Mouse (Mus musculus) midbrain, embryonic 13.5 days (tissue): Measurements from ENCODE around the gene Arl5c. TPM values are rescaled to one million over a fixed set of nuclear protein-coding genes. Genes with fewer than 3 reads are reported as not detected.
"Not testable (repeated sequence)": the region's sequence is repeated elsewhere in the genome, so short reads cannot be mapped to it uniquely, and the experiment has no call there.

ENCODE experiments used
- ATAC-seq: fragments of 200-750 bp; cut with Nextera tagmentation; 2 replicates; pipeline ENCODE4 v1.8.0; 2017; ENCODE audit warnings: mild to moderate bottlenecking, moderate TSS enrichment, moderate library complexity
- H3K27ac ChIP-seq: fragments of 300-500 bp; sonication (generic); 2 replicates; pipeline ENCODE4 v1.5.1; 2015; ENCODE audit warnings: inconsistent platforms, mild to moderate bottlenecking, moderate library complexity
- H3K27me3 ChIP-seq: fragments of 300-500 bp; sonication (generic); 2 replicates; pipeline ENCODE4 v1.6.1; 2015; ENCODE audit warnings: mild to moderate bottlenecking, inconsistent platforms
- H3K36me3 ChIP-seq: fragments of 300-500 bp; sonication (generic); 2 replicates; pipeline ENCODE4 v1.6.1; 2015; ENCODE audit warnings: mild to moderate bottlenecking, inconsistent platforms
- H3K4me1 ChIP-seq: fragments of 300-500 bp; sonication (generic); replicated peaks from 2 replicates; pipeline ENCODE4 v1.6.1; 2015; ENCODE audit warnings: inconsistent platforms
- H3K4me2 ChIP-seq: fragments of 300-500 bp; sonication (generic); replicated peaks from 2 replicates; pipeline ENCODE4 v1.6.1; 2015; ENCODE audit warnings: moderate library complexity, mild to moderate bottlenecking, inconsistent platforms
- H3K4me3 ChIP-seq: fragments of 300-500 bp; sonication (generic); replicated peaks from 2 replicates; pipeline ENCODE4 v1.5.1; 2015; ENCODE audit warnings: mild to moderate bottlenecking, inconsistent platforms
- H3K9ac ChIP-seq: fragments of 300-500 bp; sonication (generic); replicated peaks from 2 replicates; pipeline ENCODE4 v1.6.1; 2015; ENCODE audit warnings: mild to moderate bottlenecking, inconsistent platforms
- H3K9me3 ChIP-seq: fragments of 300-500 bp; sonication (generic); 2 replicates; pipeline ENCODE4 v1.6.1; 2016; ENCODE audit warnings: mild to moderate bottlenecking, inconsistent platforms
- WGBS: fragments of 180-500 bp; shearing (Covaris S2); methylation state at CpG from one replicate; pipeline ENCODE4 v1.1.7; 2015; 5-methylcytosine and 5-hydroxymethylcytosine counted together
- polyA plus RNA-seq: library from polyadenylated mRNA; unstranded; fragments of >200 nt; fragmentation: Nextera tagmentation; extraction: Ambion mirVana; gene quantifications from 2 replicates; pipeline ENCODE4 v1.2.1, GENCODE M21; 2015

Arl5c gene
- polyA plus RNA-seq, 1 experiment from 2014 or later = 10.5 TPM

GRCm38 (mm10) chr11:97953939-97954275, 42.1 kb downstream of the Arl5c start:
- ATAC-seq = no peak
- H3K9ac ChIP-seq = no peak overlapping the region
- H3K36me3 ChIP-seq = no peaks in the 10 kb centered on the region
- no peaks in the 10 kb centered on the region for H3K27me3 ChIP-seq
- peaks cover 41% of the 10 kb centered on the region for H3K4me1 ChIP-seq
- 93% methylated on average over 6 of the region's 6 CpGs for WGBS
- H3K9me3 ChIP-seq = no peaks in the 10 kb centered on the region
- no peak overlapping the region for H3K4me2 ChIP-seq
- no peak overlapping the region for H3K27ac ChIP-seq
- H3K4me3 ChIP-seq = no peak overlapping the region

DNA sequence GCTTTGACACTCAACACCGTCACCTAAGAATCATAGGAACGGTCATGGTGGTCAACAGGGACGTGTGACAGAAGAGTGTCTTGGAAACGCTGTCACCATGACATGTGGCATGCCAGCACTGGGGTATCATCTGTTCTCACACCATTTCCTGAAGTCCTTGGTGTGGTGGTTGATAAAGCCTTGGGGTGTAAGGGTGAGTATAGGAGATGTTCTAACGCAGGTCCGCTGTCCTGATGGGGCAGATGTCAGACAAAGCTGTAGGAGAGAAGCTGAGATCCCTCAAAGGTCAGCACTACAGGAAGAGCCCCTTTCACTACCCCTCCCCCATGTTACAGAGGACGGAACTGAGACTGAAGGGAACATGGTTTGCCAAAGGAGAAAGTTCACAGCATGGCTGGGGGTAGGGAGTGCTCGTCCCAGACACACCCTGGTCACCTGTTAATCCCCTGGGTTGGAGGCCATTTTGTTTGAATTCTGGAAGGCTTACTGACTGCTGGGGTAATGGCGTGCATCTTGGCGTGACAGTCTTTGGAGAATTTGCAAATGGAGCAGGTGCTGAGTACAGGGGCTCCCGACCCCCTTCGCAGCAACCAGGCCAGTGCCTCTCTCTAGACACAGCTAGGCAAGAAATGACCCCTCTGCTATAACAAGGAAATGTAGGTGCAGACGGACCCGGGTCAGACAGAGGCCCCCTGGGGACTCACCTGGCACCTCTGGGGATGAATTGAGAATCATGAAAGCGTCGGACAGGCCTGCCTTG, 42.6 kb downstream of the Arl5c start:
- Histone ChIP-seq H3K9ac (no peak overlapping the region), H3K36me3 (no peaks in the 10 kb centered on the region), H3K4me1 (peaks cover 36% of the 10 kb centered on the region), H3K27ac (no peak overlapping the region), H3K4me2 (no peak overlapping the region), H3K4me3 (no peak overlapping the region), H3K27me3 (no peaks in the 10 kb centered on the region), H3K9me3 (no peaks in the 10 kb centered on the region)
- ATAC-seq = no peak
- WGBS = 80% methylated on average over 16 of the region's 16 CpGs

DNA sequence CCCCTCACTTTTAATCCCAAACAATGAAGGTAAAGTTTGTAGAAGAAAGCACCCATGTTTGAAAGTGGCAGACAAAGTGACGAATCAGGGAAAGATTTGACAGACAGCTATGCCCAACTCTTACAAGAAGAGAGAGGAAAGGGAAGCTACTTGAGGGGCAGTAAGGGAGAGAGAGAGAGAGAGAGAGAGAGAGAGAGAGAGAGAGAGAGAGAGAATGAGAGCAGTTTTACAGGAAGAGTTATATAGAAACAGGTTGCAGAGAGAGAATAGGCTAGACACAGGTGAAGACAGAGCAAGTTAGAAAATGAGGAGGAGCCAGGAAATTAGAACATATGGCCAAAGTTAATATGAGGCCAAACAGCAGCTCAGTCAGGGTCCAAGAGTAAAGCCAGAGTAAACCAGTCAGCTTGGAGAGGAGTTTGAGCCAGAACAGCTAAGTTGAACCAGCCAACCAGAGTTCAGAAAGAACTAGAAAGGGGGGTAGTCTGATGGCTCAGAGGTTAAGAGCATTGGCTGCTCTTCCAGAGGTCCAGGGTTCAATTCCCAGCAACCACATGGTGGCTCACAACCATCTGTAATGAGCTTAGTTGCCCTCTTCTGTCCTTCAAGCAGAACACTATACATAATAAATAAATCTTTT, 43.5 kb downstream of the Arl5c start:
- Histone ChIP-seq H3K4me3 (no peak overlapping the region), H3K36me3 (no peaks in the 10 kb centered on the region), H3K9ac (no peak overlapping the region), H3K9me3 (no peaks in the 10 kb centered on the region), H3K27ac (no peak overlapping the region), H3K4me1 (peaks cover 36% of the 10 kb centered on the region), H3K4me2 (no peak overlapping the region), H3K27me3 (no peaks in the 10 kb centered on the region)
- 82% methylated on average over 1 of the region's 1 CpGs for WGBS
- ATAC-seq = no peak

DNA sequence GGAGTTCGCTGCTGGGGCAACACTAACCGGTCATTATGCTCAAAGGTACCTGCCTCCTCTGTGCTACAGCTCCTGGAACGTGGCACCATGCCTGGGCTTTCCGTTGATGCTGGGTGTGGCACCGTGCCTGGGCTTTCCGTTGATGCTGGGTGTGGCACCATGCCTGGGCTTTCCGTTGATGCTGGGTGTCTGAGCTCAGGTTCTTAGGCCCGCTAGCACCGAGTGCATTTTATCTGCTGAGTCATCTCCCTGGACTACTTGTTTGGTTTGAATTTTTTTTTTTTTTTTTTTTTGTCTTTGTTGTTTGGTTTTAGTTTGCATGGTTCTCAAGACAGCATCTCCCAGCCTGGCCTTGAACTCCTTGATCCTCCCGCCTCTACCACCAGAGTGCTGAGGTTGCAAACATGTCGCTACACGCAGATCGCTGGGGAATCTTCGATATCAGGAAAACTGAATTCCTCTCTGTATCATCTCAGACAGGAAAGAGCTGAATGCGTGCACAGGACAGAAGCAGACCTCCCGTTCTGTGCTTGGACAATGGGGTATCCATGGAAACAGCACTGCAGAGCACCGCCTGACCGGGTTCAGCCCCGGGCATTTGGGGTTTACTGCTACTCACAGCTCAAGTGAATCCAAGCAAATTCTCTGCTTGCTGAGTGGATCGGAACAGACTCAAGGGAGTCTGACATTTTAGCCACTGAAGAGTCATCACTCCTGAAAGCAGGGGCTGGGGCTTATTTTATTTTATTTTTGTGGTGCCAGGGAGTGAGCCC, 46.1 kb downstream of the Arl5c start:
- Histone ChIP-seq H3K9me3 (no peaks in the 10 kb centered on the region), H3K36me3 (no peaks in the 10 kb centered on the region), H3K9ac (peak overlapping the region; percentile 32; the same call in 1 of the 2 replicates), H3K27me3 (no peaks in the 10 kb centered on the region), H3K4me3 (no peak overlapping the region), H3K4me2 (peak overlapping the region; percentile 19; the same call in 1 of the 2 replicates), H3K27ac (peak overlapping the region; percentile 81), H3K4me1 (peaks cover 21% of the 10 kb centered on the region)
- peak; percentile 82 for ATAC-seq
- 31% methylated on average over 20 of the region's 20 CpGs for WGBS

DNA sequence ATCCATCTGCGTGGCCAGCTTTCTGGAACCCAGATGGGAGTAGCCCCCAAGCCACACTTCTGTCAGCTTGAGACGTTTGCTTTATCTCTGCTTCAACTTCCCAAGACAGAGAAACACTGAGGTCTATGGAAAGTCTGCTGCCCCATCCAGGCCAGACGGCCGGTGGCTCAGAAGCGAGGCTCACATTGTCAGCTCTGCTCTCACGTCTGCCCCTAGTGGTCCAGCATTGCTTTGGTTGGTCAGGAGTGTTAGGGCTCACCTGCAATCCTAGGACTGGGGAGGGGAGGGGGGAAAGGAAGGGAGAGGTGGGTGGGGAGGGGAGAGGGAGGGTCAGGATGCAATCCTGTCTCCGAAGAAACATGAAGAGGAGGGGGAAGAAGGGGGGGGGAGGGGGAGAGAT, 48.6 kb downstream of the Arl5c start:
- peaks cover 13% of the 10 kb centered on the region for H3K4me1 ChIP-seq
- no peaks in the 10 kb centered on the region for H3K36me3 ChIP-seq
- no peak overlapping the region for H3K4me3 ChIP-seq
- H3K27ac ChIP-seq = no peak overlapping the region
- no peak overlapping the region for H3K4me2 ChIP-seq
- H3K9ac ChIP-seq = no peak overlapping the region
- 11% methylated on average over 7 of the region's 7 CpGs for WGBS
- no peaks in the 10 kb centered on the region for H3K27me3 ChIP-seq
- no peaks in the 10 kb centered on the region for H3K9me3 ChIP-seq
- no peak for ATAC-seq

GRCm38 (mm10) chr11:97945738-97946289, 50.2 kb downstream of the Arl5c start:
- H3K27ac ChIP-seq, H3K27me3 ChIP-seq, H3K4me3 ChIP-seq, H3K4me2 ChIP-seq, H3K9me3 ChIP-seq, H3K36me3 ChIP-seq, ATAC-seq, H3K9ac ChIP-seq: not testable (repeated sequence)
- 93% methylated on average over 7 of the region's 7 CpGs for WGBS
- peaks cover 13% of the 10 kb centered on the region for H3K4me1 ChIP-seq

DNA sequence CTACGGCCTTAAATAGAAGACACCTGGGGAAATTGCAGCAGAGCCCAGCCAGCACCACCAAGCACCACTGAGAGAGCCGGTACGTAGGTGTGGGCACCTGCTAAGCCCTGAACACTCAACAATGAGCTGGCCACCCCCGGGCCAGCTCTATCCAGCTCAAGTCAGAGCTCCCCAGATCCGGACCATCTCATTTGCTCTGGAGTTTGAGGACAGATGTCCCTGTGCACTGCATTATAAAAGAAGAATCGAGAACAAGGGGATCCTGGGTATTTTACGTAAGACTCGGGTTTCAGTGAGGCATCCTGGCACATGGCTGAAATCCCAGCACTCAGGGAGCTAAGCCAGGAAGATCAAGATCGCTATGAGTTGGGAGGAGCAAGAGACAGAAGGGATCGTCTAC, 51.0 kb downstream of the Arl5c start:
- Histone ChIP-seq H3K9ac (no peak overlapping the region), H3K4me3 (no peak overlapping the region), H3K9me3 (no peaks in the 10 kb centered on the region), H3K27ac (no peak overlapping the region), H3K4me1 (peaks cover 8% of the 10 kb centered on the region), H3K36me3 (no peaks in the 10 kb centered on the region), H3K27me3 (no peaks in the 10 kb centered on the region), H3K4me2 (no peak overlapping the region)
- 92% methylated on average over 10 of the region's 10 CpGs for WGBS
- ATAC-seq = no peak

DNA sequence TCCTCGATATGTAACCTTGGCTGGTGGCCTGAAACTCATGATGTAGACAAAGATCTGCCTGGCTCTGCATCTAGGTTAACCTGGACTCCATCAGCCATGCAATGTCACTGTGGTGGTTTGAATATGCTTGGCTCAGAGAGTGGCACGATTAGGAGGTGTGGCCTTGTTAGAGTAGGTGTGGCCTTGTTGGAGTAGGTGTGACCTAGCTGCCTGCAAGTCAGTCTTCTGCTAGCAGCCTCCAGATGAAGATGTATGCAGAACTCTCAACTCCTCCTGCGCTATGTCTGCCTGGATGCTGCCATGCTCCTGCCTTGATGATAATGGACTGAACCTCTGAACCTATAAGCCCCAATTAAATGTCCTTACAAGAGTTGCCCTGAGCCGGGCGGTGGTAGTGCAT, 52.7 kb downstream of the Arl5c start:
- Histone ChIP-seq H3K27me3 (no peaks in the 10 kb centered on the region), H3K9ac (no peak overlapping the region), H3K4me2 (no peak overlapping the region), H3K36me3 (no peaks in the 10 kb centered on the region), H3K4me3 (no peak overlapping the region), H3K27ac (no peak overlapping the region), H3K4me1 (no peaks in the 10 kb centered on the region), H3K9me3 (no peaks in the 10 kb centered on the region)
- ATAC-seq = no peak
- WGBS = 85% methylated on average over 5 of the region's 5 CpGs

GRCm38 (mm10) chr11:97942420-97943111, 53.4 kb downstream of the Arl5c start:
- H3K27me3 ChIP-seq = no peaks in the 10 kb centered on the region
- H3K4me2 ChIP-seq = no peak overlapping the region
- no peak overlapping the region for H3K4me3 ChIP-seq
- no peaks in the 10 kb centered on the region for H3K36me3 ChIP-seq
- H3K27ac ChIP-seq = no peak overlapping the region
- ATAC-seq = no peak
- no peak overlapping the region for H3K9ac ChIP-seq
- no peaks in the 10 kb centered on the region for H3K4me1 ChIP-seq
- H3K9me3 ChIP-seq = no peaks in the 10 kb centered on the region
- WGBS = 88% methylated on average over 15 of the region's 15 CpGs
